Mouse (Mus musculus) kidney, adult 2 months (tissue): ENCODE data around the gene Ccdc162. TPM values are rescaled to one million over a fixed set of nuclear protein-coding genes. Genes with fewer than 3 reads are reported as not detected.
A peak's percentile ranks its signal among the peaks of the same experiment; 100 is the strongest.

Source experiments
- DNase-seq: peaks from one replicate; pipeline ENCODE4 v3.0.0; 2021
- H3K27ac ChIP-seq: fragments of 200-500 bp; 2 replicates; pipeline ENCODE4 v1.5.1; 2012; ENCODE audit warnings: low read depth, low read length, control low read depth, inconsistent platforms; ENCODE audit not compliant: insufficient read depth
- H3K27me3 ChIP-seq: fragments of 200-500 bp; replicated peaks from 2 replicates; pipeline ENCODE4 v1.6.1; 2012; ENCODE audit warnings: mild to moderate bottlenecking, moderate library complexity, low read length, inconsistent platforms; ENCODE audit not compliant: control insufficient read depth, insufficient read depth
- H3K36me3 ChIP-seq: fragments of 200-500 bp; 2 replicates; pipeline ENCODE4 v1.6.1; 2012; ENCODE audit warnings: mild to moderate bottlenecking, moderate library complexity, low read length, inconsistent platforms; ENCODE audit not compliant: control insufficient read depth, insufficient read depth
- H3K4me1 ChIP-seq: fragments of 200-500 bp; 2 replicates; pipeline ENCODE4 v1.6.1; 2011; ENCODE audit warnings: low read length; ENCODE audit not compliant: control insufficient read depth, insufficient read depth
- H3K4me3 ChIP-seq: fragments of 200-500 bp; 2 replicates; pipeline ENCODE4 v1.5.1; 2011; ENCODE audit warnings: mild to moderate bottlenecking, low read depth, low read length, control low read depth; ENCODE audit not compliant: insufficient read depth
- CTCF ChIP-seq: fragments of 200-500 bp; conservative IDR thresholded peaks from 2 replicates; pipeline ENCODE4 v1.5.1; 2011; ENCODE audit warnings: low read depth, mild to moderate bottlenecking, control low read depth, low read length, moderate library complexity, mixed read lengths; ENCODE audit not compliant: insufficient read depth, insufficient read length
- POLR2A ChIP-seq: fragments of 200-500 bp; IDR thresholded peaks from one replicate; pipeline ENCODE4 v1.6.1; 2011; ENCODE audit warnings: low read depth, low read length, control low read depth
- WGBS: fragments of 180-500 bp; shearing (Covaris S2); methylation state at CpG from one replicate; pipeline ENCODE4 v1.1.7; 2018; 5-methylcytosine and 5-hydroxymethylcytosine counted together
- polyA plus RNA-seq: library from polyadenylated mRNA; depleted of rRNA; stranded (reverse); fragments of >200 nt; gene quantifications from 2 replicates; pipeline ENCODE4 v1.2.3, GENCODE M21; 2012

Ccdc162 gene
- polyA plus RNA-seq, 1 experiment: 2.1 TPM

DNA sequence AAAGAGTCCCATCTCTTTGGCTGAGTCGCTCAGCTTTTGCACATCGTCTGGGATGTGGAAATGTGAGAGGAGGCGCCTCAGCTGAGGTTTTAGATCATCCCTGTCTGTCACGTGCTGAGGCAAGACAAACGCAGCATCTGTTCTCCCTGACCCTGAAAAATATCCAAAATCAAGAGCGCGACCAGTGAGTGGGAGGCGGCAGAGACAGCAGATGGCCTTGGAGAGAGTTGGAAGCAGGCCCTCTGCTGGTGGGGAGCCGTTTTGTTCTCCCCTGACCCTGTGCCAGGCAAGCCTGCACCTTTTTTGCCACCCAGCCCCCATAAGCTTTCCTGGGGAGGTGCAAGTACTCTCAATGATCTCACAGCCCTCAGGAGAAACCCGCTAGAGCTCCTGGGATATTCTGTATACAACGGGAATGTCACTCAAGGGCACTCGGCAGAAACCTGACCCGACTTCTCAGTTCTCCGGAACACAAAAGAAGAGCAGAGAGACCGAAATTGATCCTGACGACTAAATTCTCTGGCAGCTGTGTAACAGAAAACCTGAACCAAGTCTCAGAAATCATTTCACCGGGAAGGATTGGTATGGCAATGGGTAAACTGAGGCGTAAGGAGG, 37.6 kb downstream of the Ccdc162 start:
- no peak for TF ChIP-seq POLR2A
- TF ChIP-seq CTCF: peak; percentile 69
- H3K27ac ChIP-seq: no peak overlapping the region
- peak; percentile 81 for DNase-seq
- no peak overlapping the region for H3K4me3 ChIP-seq
- H3K27me3 ChIP-seq: no peaks in the 10 kb centered on the region
- H3K36me3 ChIP-seq: no peaks in the 10 kb centered on the region
- peaks cover 12% of the 10 kb centered on the region for H3K4me1 ChIP-seq
- 29% methylated on average over 18 of the region's 18 CpGs for WGBS

DNA sequence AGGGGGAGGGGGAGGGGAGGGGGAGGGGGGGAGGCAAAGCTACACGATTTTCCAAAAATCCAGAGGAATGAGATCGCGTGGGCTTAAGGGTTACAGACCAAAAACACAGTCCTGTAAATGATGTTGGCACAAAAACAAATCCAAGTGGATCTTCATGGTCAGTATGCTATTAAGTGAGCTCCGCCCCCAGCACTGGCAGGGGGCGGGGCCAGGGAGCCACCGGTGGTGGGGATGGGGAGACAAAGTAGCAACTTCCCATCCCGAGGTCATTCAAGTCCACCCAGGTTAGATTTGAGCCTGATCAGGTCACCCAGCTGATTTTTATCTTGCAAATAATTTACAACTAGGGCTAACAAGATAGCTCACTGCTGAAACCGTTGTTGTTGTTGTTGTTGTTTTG, 39.0 kb downstream of the Ccdc162 start:
- DNase-seq: peak; percentile 73
- H3K27ac ChIP-seq: no peak overlapping the region
- H3K4me3 ChIP-seq: no peak overlapping the region
- TF ChIP-seq POLR2A: no peak
- TF ChIP-seq CTCF: no peak
- no peaks in the 10 kb centered on the region for H3K36me3 ChIP-seq
- 41% methylated on average over 8 of the region's 8 CpGs for WGBS
- no peaks in the 10 kb centered on the region for H3K27me3 ChIP-seq
- H3K4me1 ChIP-seq: peaks cover 12% of the 10 kb centered on the region

DNA sequence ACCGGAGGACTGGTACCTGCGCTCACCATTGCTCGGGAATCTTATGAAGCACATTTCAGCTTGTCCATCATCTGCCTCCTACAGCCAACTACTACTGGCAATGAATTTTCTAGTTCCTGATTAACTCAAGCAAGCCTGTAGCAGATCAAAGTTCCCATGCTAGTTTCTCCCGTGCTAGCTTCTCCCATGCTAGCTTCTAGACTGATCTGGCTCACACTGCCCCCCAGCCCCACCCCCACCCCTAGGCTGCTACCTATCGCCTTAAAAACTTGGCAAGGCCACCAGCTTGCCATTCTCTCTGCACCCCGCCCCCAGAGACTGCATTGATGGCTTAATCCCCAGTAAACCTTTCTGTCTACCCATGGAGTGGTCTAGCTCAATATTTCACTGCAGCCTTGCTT, 39.8 kb downstream of the Ccdc162 start:
- DNase-seq: peak; percentile 89
- H3K27ac ChIP-seq: peak overlapping the region; percentile 51
- H3K4me3 ChIP-seq: no peak overlapping the region
- 40% methylated on average over 6 of the region's 6 CpGs for WGBS
- H3K4me1 ChIP-seq: peaks cover 12% of the 10 kb centered on the region
- H3K36me3 ChIP-seq: no peaks in the 10 kb centered on the region
- no peaks in the 10 kb centered on the region for H3K27me3 ChIP-seq
- TF ChIP-seq CTCF (no peak), POLR2A (no peak)

DNA sequence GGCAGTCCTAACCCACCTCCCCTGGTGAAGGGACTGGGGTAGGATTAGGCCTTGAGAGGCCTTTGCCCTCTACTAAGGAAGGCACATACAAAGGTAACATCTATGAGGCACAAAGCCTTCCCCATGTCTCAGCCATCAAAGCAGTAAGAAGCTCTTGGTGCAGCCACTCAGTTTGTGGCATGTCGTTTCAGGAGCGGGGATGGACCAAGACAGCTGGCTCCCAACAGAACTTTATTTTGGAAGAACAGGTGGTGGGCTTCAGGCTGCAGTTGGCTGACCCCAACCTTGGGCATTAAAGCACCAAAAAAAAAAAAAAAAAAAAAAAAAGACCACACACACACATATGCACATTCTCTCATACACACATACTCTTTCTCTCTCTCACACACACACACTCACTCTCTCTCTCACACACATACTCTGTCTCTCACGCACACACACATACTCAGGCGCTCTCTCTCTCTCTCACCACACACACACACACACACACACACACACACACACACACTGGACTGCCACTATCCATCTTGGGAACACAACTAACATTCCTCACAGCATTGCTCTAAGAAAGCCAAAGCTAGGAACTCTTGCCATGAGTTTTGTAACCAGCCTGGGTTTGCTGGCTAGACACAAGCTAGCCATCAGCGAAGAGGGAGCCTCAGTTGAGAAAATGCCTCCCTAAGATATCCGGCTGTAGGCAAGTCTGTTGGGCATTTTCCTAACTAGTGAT, 40.4 kb downstream of the Ccdc162 start:
- TF ChIP-seq CTCF (no peak), POLR2A (no peak)
- peak overlapping the region; percentile 51; the same call in 1 of the 2 replicates for H3K27ac ChIP-seq
- no peaks in the 10 kb centered on the region for H3K27me3 ChIP-seq
- H3K4me1 ChIP-seq: peaks cover 12% of the 10 kb centered on the region
- no peak overlapping the region for H3K4me3 ChIP-seq
- DNase-seq: no peak
- no peaks in the 10 kb centered on the region for H3K36me3 ChIP-seq
- 70% methylated on average over 6 of the region's 6 CpGs for WGBS

DNA sequence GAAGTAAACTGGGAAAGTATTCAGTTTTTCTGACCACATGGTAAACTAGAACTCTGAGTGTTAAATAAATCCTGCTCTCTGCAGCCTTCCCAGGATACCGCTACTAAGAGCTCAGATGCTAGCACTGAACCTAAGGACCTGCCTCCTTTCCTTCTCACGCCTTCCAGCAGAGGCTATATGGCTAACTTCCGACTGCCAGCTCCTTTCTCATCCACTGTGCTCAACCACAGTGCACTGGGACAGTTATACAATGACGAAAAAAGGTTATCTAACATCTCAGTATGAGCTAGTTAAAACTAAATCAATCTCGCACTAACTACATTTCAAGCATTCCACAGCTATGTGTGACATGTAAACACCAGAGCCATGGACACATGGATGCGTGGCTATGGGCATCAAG, 41.2 kb downstream of the Ccdc162 start:
- WGBS: 57% methylated on average over 6 of the region's 6 CpGs
- Histone ChIP-seq H3K27me3 (no peaks in the 10 kb centered on the region), H3K36me3 (no peaks in the 10 kb centered on the region), H3K4me1 (peaks cover 12% of the 10 kb centered on the region), H3K4me3 (no peak overlapping the region), H3K27ac (no peak overlapping the region)
- no peak for DNase-seq
- TF ChIP-seq CTCF (no peak), POLR2A (no peak)

DNA sequence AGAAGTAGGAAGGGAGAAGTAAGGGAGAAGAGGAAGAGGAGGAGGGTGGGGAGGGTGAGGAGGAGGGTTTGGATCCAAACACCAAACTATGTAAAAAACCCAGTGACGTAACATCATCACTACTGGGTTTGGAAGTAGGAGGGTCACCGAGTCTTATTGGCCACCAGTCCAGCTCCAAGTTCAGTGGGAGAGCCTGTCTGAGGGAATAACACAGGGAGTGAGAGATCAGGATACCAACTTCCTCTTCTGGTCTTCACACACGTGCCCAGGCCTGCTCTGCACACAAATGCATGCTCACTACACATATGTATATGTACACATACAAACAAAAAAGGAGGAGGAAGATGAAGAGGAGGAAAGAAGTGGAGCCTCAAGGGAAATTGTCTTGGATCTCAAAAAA, 42.1 kb downstream of the Ccdc162 start:
- peaks cover 12% of the 10 kb centered on the region for H3K4me1 ChIP-seq
- TF ChIP-seq POLR2A: no peak
- no peak for TF ChIP-seq CTCF
- 71% methylated on average over 3 of the region's 3 CpGs for WGBS
- no peaks in the 10 kb centered on the region for H3K27me3 ChIP-seq
- no peak for DNase-seq
- no peak overlapping the region for H3K4me3 ChIP-seq
- no peaks in the 10 kb centered on the region for H3K36me3 ChIP-seq
- H3K27ac ChIP-seq: no peak overlapping the region

DNA sequence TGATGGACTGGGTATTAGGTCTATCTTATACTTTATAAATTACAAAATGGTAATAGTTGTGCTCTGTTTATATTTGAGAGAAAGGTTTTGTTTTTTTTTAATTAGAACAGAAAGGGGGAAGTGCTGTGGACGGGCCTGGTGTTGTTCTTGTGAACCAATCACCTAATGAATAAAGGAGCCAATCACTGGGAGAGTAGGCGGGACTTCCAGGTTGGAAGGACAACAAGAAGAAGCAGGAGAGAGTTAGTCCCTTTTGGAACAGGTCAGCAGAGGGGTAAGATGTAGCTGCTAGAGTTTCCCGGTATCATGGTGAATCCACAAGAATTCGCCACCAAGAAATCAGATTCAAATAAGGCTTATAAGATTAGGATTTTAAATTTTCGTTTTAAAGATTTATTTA, 46.2 kb downstream of the Ccdc162 start:
- DNase-seq: no peak
- TF ChIP-seq CTCF (no peak), POLR2A (no peak)
- Histone ChIP-seq H3K36me3 (no peaks in the 10 kb centered on the region), H3K27ac (no peak overlapping the region), H3K27me3 (no peaks in the 10 kb centered on the region), H3K4me3 (no peak overlapping the region), H3K4me1 (no peaks in the 10 kb centered on the region)
- WGBS: 91% methylated on average over 5 of the region's 5 CpGs
